Mouse (Mus musculus) erythroblast, embryonic 14.5 days (primary cell): ENCODE results near the gene Art4. TPM values are rescaled to one million over a fixed set of nuclear protein-coding genes. Genes with fewer than 3 reads are reported as not detected.

Experiments
- H3K27me3 ChIP-seq: 2 replicates; pipeline ENCODE4 v1.6.1; 2012; ENCODE audit warnings: inconsistent platforms; ENCODE audit not compliant: control insufficient read depth
- H3K36me3 ChIP-seq: 2 replicates; pipeline ENCODE4 v1.6.1; 2012; ENCODE audit warnings: mild to moderate bottlenecking, inconsistent platforms; ENCODE audit not compliant: control insufficient read depth
- H3K4me1 ChIP-seq: 2 replicates; pipeline ENCODE4 v1.6.1; 2012; ENCODE audit warnings: inconsistent platforms; ENCODE audit not compliant: control insufficient read depth
- H3K4me3 ChIP-seq: replicated peaks from 2 replicates; pipeline ENCODE3; 2012; ENCODE audit warnings: moderate library complexity, mild to moderate bottlenecking, inconsistent platforms
- H3K9me3 ChIP-seq: 2 replicates; pipeline ENCODE4 v1.6.1; 2012; ENCODE audit warnings: low read length, inconsistent platforms, mixed read lengths; ENCODE audit not compliant: control insufficient read depth
- GATA1 ChIP-seq: IDR thresholded peaks from 2 replicates; pipeline ENCODE4 v1.6.1; 2012; ENCODE audit warnings: low read length, inconsistent platforms, mixed read lengths
- TAL1 ChIP-seq: IDR thresholded peaks from 3 replicates; pipeline ENCODE4 v1.6.1; 2012; ENCODE audit warnings: low read length, inconsistent platforms, mixed read lengths
- polyA plus RNA-seq: library from polyadenylated mRNA; stranded (reverse); fragments of >175 nt; gene quantifications from 2 replicates; pipeline ENCODE4 v1.2.3, GENCODE M21; 2012

Art4 gene
- polyA plus RNA-seq, 1 experiment: 2.1 TPM

- TF ChIP-seq TAL1: no peak
- no peak for TF ChIP-seq GATA1
- H3K4me3 ChIP-seq: no peak overlapping the region
- peaks cover 23% of the 10 kb centered on the region for H3K4me1 ChIP-seq
- H3K27me3 ChIP-seq: no peaks in the 10 kb centered on the region
- H3K9me3 ChIP-seq: no peaks in the 10 kb centered on the region
- peaks cover 44% of the 10 kb centered on the region for H3K36me3 ChIP-seq
These were observed 12.6 kb downstream of the Art4 start for GRCm38 (mm10) chr6:136844903-136845302.

DNA sequence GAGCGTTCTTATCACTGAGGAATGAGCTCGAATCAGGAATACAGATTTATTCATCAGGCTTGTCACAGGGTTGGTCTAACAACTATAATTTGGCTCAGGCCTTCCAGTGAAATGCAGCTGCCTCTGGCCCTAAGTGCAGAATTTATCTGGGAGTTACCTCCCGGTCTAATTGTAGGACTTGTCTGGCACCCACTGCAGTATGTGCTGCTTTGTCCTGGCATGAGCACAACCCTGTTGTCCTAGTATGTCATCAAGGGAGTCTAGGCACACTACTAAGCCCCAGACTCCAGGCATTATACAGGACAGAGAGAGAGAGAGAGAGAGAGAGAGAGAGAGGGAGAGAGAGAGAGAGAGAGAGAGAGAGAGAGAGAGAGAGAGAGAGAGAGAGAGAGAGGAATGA, 20.2 kb downstream of the Art4 start:
- Histone ChIP-seq H3K4me1 (no peaks in the 10 kb centered on the region), H3K9me3 (no peaks in the 10 kb centered on the region), H3K27me3 (peaks cover 15% of the 10 kb centered on the region), H3K4me3 (no peak overlapping the region), H3K36me3 (no peaks in the 10 kb centered on the region)
- TF ChIP-seq TAL1 (no peak), GATA1 (no peak)

- TF ChIP-seq GATA1: no peak
- TF ChIP-seq TAL1: no peak
- Histone ChIP-seq H3K36me3 (no peaks in the 10 kb centered on the region), H3K4me1 (no peaks in the 10 kb centered on the region), H3K4me3 (no peak within 1 kb of the TSS), H3K27me3 (peaks cover 30% of the 10 kb centered on the region), H3K9me3 (no peaks in the 10 kb centered on the region)
These were observed 22.2 kb downstream of the Art4 start, which contains the start of gene Smco3 for GRCm38 (mm10) chr6:136835352-136835751. Gene Smco3 (minus strand): TSS chr6:136835452.

DNA sequence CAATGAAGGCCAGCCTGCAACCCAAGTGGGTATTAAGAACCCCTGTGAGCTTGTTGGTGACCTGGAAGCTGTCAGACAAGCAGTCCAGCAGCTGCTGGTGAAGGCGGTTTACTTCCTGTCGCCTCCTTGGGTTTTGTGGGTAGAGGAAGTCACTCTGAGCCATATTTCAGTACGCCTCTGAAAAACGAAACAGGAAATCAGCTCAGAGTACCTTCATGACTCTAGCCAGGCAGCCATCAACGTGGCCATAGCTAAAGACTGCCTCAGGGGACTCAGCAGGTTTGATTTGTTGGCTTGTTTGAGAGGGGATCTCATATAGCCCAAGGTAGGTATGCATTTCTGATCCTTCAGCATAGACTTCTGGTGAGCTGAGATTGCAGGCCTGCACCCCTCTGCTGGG, 25.8 kb downstream of the Art4 start:
- no peaks in the 10 kb centered on the region for H3K9me3 ChIP-seq
- peaks cover 30% of the 10 kb centered on the region for H3K27me3 ChIP-seq
- H3K4me3 ChIP-seq: no peak overlapping the region
- TF ChIP-seq TAL1 (no peak), GATA1 (no peak)
- H3K4me1 ChIP-seq: peaks cover 14% of the 10 kb centered on the region
- H3K36me3 ChIP-seq: no peaks in the 10 kb centered on the region

DNA sequence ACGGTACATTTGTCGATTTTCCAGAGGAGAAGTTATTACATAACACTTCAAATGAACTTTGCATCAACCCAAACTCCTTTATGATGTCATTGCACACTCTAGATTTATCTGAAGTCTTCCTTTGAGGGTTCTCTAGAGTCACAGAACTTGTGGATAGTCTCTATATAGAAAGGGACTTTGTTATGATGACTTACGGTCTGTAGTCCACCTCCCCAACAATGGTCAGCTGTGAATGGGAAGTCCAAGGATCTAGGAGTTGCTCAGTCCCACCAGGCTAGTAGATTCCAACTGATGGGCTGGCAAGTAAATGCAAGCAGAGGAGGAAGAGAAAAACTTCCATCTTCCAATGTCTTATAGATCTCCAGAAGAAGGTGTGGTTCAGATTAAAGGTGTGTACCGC, 28.9 kb downstream of the Art4 start:
- H3K36me3 ChIP-seq: peaks cover 24% of the 10 kb centered on the region
- no peaks in the 10 kb centered on the region for H3K9me3 ChIP-seq
- H3K4me1 ChIP-seq: peaks cover 22% of the 10 kb centered on the region
- TF ChIP-seq TAL1 (no peak), GATA1 (no peak)
- peaks cover 17% of the 10 kb centered on the region for H3K27me3 ChIP-seq
- peak overlapping the region; percentile 91 for H3K4me3 ChIP-seq

GRCm38 (mm10) chr6:136827881-136828561, 29.5 kb downstream of the Art4 start, which contains the start of gene Wbp11:
Gene Wbp11 (minus strand): TSS chr6:136828233.
- Histone ChIP-seq H3K36me3 (peaks cover 27% of the 10 kb centered on the region), H3K9me3 (no peaks in the 10 kb centered on the region), H3K4me1 (peaks cover 22% of the 10 kb centered on the region), H3K4me3 (peak within 1 kb of the TSS; percentile 91), H3K27me3 (peaks cover 17% of the 10 kb centered on the region)
- TF ChIP-seq GATA1 (no peak), TAL1 (no peak)

- H3K27me3 ChIP-seq: peaks cover 17% of the 10 kb centered on the region
- H3K4me3 ChIP-seq: peak within 1 kb of the TSS; percentile 91
- H3K9me3 ChIP-seq: no peaks in the 10 kb centered on the region
- peaks cover 22% of the 10 kb centered on the region for H3K4me1 ChIP-seq
- peaks cover 32% of the 10 kb centered on the region for H3K36me3 ChIP-seq
- TF ChIP-seq TAL1: no peak
- no peak for TF ChIP-seq GATA1
These were observed 30.0 kb downstream of the Art4 start, which contains the start of gene BC049715 for GRCm38 (mm10) chr6:136827516-136827880. Gene BC049715 (plus strand): TSS chr6:136827626.

DNA sequence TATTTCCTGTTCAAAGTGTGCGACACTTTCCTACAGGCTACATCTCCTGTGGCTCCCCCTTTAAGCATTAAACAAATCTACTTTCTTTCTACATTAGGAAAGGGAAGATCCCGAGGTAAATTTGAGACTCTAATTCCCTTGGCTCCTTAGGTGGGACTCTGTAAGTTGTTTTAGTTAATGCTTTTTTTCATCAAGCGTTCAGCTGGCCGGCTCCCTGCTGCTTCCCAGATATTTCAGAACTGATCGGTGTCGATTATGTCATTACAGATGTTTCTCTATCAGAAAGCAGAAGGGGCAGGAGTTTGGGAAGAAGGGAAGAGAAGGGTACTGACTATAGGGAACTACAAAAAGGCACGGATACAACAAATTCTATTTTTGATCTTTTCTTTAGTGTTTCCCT, 30.4 kb downstream of the Art4 start:
- TF ChIP-seq TAL1: no peak
- no peak for TF ChIP-seq GATA1
- no peaks in the 10 kb centered on the region for H3K9me3 ChIP-seq
- H3K4me3 ChIP-seq: peak overlapping the region; percentile 91
- H3K4me1 ChIP-seq: peaks cover 22% of the 10 kb centered on the region
- H3K36me3 ChIP-seq: peaks cover 36% of the 10 kb centered on the region
- peaks cover 13% of the 10 kb centered on the region for H3K27me3 ChIP-seq

DNA sequence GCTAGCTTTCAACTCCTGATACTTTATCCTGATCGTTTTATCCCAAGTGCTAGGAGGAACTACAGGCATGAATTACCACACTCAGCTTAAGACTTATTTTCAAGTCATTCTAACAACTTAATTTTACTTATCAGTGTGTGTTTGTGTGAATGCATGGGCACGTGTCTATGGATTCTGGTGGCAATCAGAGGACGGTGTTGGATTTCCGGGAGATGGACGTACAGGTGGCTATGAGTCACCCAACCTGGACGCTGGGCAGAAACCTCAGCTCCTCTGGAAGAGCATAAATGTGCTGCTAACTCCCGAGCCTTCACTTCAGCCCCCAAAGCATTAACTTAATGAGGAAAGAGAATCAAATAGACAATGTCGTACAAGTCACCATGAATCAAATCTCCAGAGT, 32.5 kb downstream of the Art4 start:
- Histone ChIP-seq H3K4me3 (no peak overlapping the region), H3K27me3 (no peaks in the 10 kb centered on the region), H3K4me1 (peaks cover 24% of the 10 kb centered on the region), H3K9me3 (no peaks in the 10 kb centered on the region), H3K36me3 (peaks cover 57% of the 10 kb centered on the region)
- no peak for TF ChIP-seq GATA1
- no peak for TF ChIP-seq TAL1
